Mouse (Mus musculus): ENCODE measurements at regions not wholly inside any gene's neighbourhood (a gene's known extent, or its start where the extent isn't known, plus 50 kb on each side); places are given as distances from the start of the nearest gene placed in this dataset.

- ATAC-seq = no peak
Observed at GRCm38 (mm10) chr15:62106518-62106975, 1183.7 kb upstream of the A1bg start.

- ATAC-seq = no peak
Observed at GRCm38 (mm10) chr15:62105483-62105882, 1182.7 kb upstream of the A1bg start.

GRCm38 (mm10) chr15:62104653-62105052, 1181.8 kb upstream of the A1bg start:
- no peak for ATAC-seq

GRCm38 (mm10) chr15:62099683-62100082, 1176.9 kb upstream of the A1bg start:
- no peak for ATAC-seq

- no peak for ATAC-seq
Observed at GRCm38 (mm10) chr15:62098791-62099660, 1176.2 kb upstream of the A1bg start.

- no peak for ATAC-seq
Observed at GRCm38 (mm10) chr15:62096778-62097177, 1174.0 kb upstream of the A1bg start.

GRCm38 (mm10) chr15:62095198-62095597, 1172.4 kb upstream of the A1bg start:
- no peak for ATAC-seq

GRCm38 (mm10) chr15:62093672-62094071, 1170.9 kb upstream of the A1bg start:
- ATAC-seq = no peak

- peak; percentile 80 for ATAC-seq
Observed at GRCm38 (mm10) chr15:62092671-62093185, 1169.9 kb upstream of the A1bg start.

- peak; percentile 44 for ATAC-seq
Observed at GRCm38 (mm10) chr15:62091746-62092659, 1169.2 kb upstream of the A1bg start.

- ATAC-seq = no peak
Observed at GRCm38 (mm10) chr15:62091144-62091543, 1168.3 kb upstream of the A1bg start.

GRCm38 (mm10) chr15:62088341-62088740, 1165.5 kb upstream of the A1bg start:
- ATAC-seq = no peak

- ATAC-seq = no peak
Observed at GRCm38 (mm10) chr15:62087755-62088154, 1164.9 kb upstream of the A1bg start.

GRCm38 (mm10) chr15:62086037-62086436, 1163.2 kb upstream of the A1bg start:
- ATAC-seq = no peak

- no peak for ATAC-seq
Observed at GRCm38 (mm10) chr15:62083347-62083746, 1160.5 kb upstream of the A1bg start.

- no peak for ATAC-seq
Observed at GRCm38 (mm10) chr15:62082539-62082938, 1159.7 kb upstream of the A1bg start.

GRCm38 (mm10) chr15:62079155-62080109, 1156.6 kb upstream of the A1bg start:
- ATAC-seq = no peak

GRCm38 (mm10) chr15:62076552-62077234, 1153.9 kb upstream of the A1bg start:
- no peak for ATAC-seq

GRCm38 (mm10) chr15:62074735-62075134, 1151.9 kb upstream of the A1bg start:
- no peak for ATAC-seq

- no peak for ATAC-seq
Observed at GRCm38 (mm10) chr15:62073595-62073994, 1150.8 kb upstream of the A1bg start.

GRCm38 (mm10) chr15:62071311-62071710, 1148.5 kb upstream of the A1bg start:
- no peak for ATAC-seq

Measured in activated CD4-positive, CD25-positive, alpha-beta regulatory T cell, adult 4 months (primary cell).